Mouse (Mus musculus) hindbrain, embryonic 11.5 days (tissue): ENCODE measurements around the gene Tbc1d8. TPM values are rescaled to one million over a fixed set of nuclear protein-coding genes. Genes with fewer than 3 reads are reported as not detected.
A peak's percentile ranks its signal among the peaks of the same experiment; 100 is the strongest.

Experiments
- ATAC-seq: fragments of 200-750 bp; cut with Nextera tagmentation; 2 replicates; pipeline ENCODE4 v1.8.0; 2017; ENCODE audit warnings: mild to moderate bottlenecking, moderate TSS enrichment, moderate library complexity; ENCODE audit not compliant: low FRiP score
- DNase-seq: peaks from one replicate; pipeline ENCODE4 v3.0.0-alpha.2; 2015; ENCODE audit warnings: low spot score
- H3K27ac ChIP-seq: fragments of 300-500 bp; sonication (generic); 2 replicates; pipeline ENCODE4 v1.5.1; 2014; ENCODE audit warnings: mild to moderate bottlenecking, low read depth, low read length
- H3K27me3 ChIP-seq: fragments of 300-500 bp; sonication (generic); 2 replicates; pipeline ENCODE4 v1.6.1; 2014; ENCODE audit warnings: mild to moderate bottlenecking, low read length, moderate library complexity, mixed read lengths; ENCODE audit not compliant: control insufficient read depth, insufficient read depth
- H3K36me3 ChIP-seq: fragments of 300-500 bp; sonication (generic); 2 replicates; pipeline ENCODE4 v1.6.1; 2014; ENCODE audit warnings: mild to moderate bottlenecking, low read length, moderate library complexity, mixed read lengths; ENCODE audit not compliant: control insufficient read depth, insufficient read depth
- H3K4me1 ChIP-seq: fragments of 300-500 bp; sonication (generic); replicated peaks from 2 replicates; pipeline ENCODE4 v1.6.1; 2014; ENCODE audit warnings: low read length, mixed read lengths; ENCODE audit not compliant: control insufficient read depth, insufficient read depth
- H3K4me2 ChIP-seq: fragments of 300-500 bp; sonication (generic); replicated peaks from 2 replicates; pipeline ENCODE4 v1.6.1; 2014; ENCODE audit warnings: mild to moderate bottlenecking, low read depth, low read length
- H3K4me3 ChIP-seq: fragments of 300-500 bp; sonication (generic); 2 replicates; pipeline ENCODE4 v1.5.1; 2014; ENCODE audit warnings: low read depth, low read length
- H3K9ac ChIP-seq: fragments of 300-500 bp; sonication (generic); 2 replicates; pipeline ENCODE4 v1.6.1; 2014; ENCODE audit warnings: low read depth, low read length
- H3K9me3 ChIP-seq: fragments of 300-500 bp; sonication (generic); 2 replicates; pipeline ENCODE4 v1.6.1; 2016; ENCODE audit warnings: low read length; ENCODE audit not compliant: control insufficient read depth
- WGBS: fragments of 180-500 bp; shearing (Covaris S2); extraction: QIAGEN DNeasy Blood & Tissue Kit; methylation state at CpG from one replicate; pipeline ENCODE4 v1.1.7; 2014; 5-methylcytosine and 5-hydroxymethylcytosine counted together
- polyA plus RNA-seq: library from polyadenylated mRNA; unstranded; fragments of >200 nt; fragmentation: Nextera tagmentation; extraction: Ambion mirVana; gene quantifications from 2 replicates; pipeline ENCODE4 v1.2.1, GENCODE M21; 2014

The Tbc1d8 gene
- polyA plus RNA-seq, 1 experiment from 2014 or later, result 5.3 TPM

DNA sequence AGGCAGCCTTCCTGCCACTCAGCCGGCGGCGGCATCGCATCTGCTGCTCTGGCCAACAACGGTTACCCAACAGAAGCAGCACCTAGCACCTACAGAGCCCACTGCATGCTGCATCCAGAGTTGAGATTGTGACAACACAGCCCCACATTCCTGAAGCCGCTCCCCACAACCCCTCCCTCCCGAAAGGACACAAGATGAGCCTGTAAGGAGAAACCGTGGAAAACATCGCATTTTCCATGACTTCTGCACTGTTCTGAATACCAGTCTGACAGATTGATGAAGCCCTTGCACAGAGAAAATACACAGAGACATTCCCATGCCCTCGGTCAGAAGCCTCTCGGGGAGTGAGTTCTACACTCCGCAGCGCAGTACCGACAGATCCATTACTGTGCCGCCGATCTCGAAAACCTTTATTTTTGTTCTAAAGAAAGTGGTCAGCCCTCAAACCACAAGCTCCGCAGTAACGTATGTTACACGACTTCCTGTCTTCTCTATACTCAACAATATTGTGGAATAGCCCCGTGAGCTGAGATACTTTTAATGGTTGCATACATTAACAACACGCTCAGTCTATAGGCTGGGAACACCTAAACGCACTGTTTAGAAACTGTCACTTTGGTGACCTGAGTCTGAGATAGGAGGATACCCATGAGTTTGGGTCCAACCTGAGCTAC lies 23.1 kb downstream of the Tbc1d8 start:
- H3K27ac ChIP-seq, result no peak overlapping the region
- H3K9ac ChIP-seq, result no peak overlapping the region
- DNase-seq (no peak), ATAC-seq (no peak)
- no peaks in the 10 kb centered on the region for H3K9me3 ChIP-seq
- no peaks in the 10 kb centered on the region for H3K4me1 ChIP-seq
- H3K4me3 ChIP-seq, result no peak overlapping the region
- WGBS, result 87% methylated on average over 23 of the region's 23 CpGs
- H3K27me3 ChIP-seq, result no peaks in the 10 kb centered on the region
- H3K4me2 ChIP-seq, result no peak overlapping the region
- H3K36me3 ChIP-seq, result no peaks in the 10 kb centered on the region

DNA sequence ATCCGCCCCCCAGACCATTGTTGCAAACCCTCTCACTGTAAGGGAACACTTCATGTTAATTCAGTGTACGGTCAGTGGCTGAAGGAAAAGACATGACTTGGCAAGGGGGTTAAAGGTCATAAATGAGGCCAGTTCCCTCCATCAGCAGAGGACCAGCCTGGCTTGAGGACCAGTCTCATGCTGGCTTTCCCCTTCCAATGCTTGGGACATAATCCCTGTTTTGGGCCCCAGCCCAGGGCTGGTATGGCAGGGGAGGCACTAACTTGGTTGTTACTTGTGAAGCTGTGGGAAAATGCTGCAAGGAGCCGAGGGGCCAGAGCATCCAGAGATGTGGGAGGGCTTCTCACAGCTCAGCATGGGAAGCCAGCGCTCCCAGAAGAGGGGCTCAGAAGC lies 23.8 kb downstream of the Tbc1d8 start:
- no peak overlapping the region for H3K9ac ChIP-seq
- H3K9me3 ChIP-seq, result no peaks in the 10 kb centered on the region
- no peak for ATAC-seq
- no peak overlapping the region for H3K4me3 ChIP-seq
- 70% methylated on average over 4 of the region's 4 CpGs for WGBS
- H3K4me2 ChIP-seq, result no peak overlapping the region
- no peaks in the 10 kb centered on the region for H3K4me1 ChIP-seq
- no peak for DNase-seq
- no peak overlapping the region for H3K27ac ChIP-seq
- no peaks in the 10 kb centered on the region for H3K36me3 ChIP-seq
- H3K27me3 ChIP-seq, result no peaks in the 10 kb centered on the region

GRCm38 (mm10) chr1:39454108-39454782 lies 24.3 kb downstream of the Tbc1d8 start:
- WGBS, result 81% methylated on average over 9 of the region's 9 CpGs
- ATAC-seq, result no peak
- Histone ChIP-seq H3K4me2 (no peak overlapping the region), H3K27ac (no peak overlapping the region), H3K9ac (no peak overlapping the region), H3K9me3 (no peaks in the 10 kb centered on the region), H3K36me3 (no peaks in the 10 kb centered on the region), H3K4me3 (no peak overlapping the region), H3K27me3 (no peaks in the 10 kb centered on the region), H3K4me1 (no peaks in the 10 kb centered on the region)
- DNase-seq, result no peak

GRCm38 (mm10) chr1:39452203-39452602 lies 26.4 kb downstream of the Tbc1d8 start:
- Histone ChIP-seq H3K9ac (no peak overlapping the region), H3K27ac (no peak overlapping the region), H3K36me3 (no peaks in the 10 kb centered on the region), H3K27me3 (no peaks in the 10 kb centered on the region), H3K4me3 (no peak overlapping the region), H3K4me1 (no peaks in the 10 kb centered on the region), H3K4me2 (no peak overlapping the region), H3K9me3 (no peaks in the 10 kb centered on the region)
- ATAC-seq (no peak), DNase-seq (no peak)
- 82% methylated on average over 4 of the region's 4 CpGs for WGBS

- no peaks in the 10 kb centered on the region for H3K27me3 ChIP-seq
- no peak overlapping the region for H3K27ac ChIP-seq
- DNase-seq, result peak; percentile 18
- 64% methylated on average over 6 of the region's 6 CpGs for WGBS
- H3K9ac ChIP-seq, result no peak overlapping the region
- no peaks in the 10 kb centered on the region for H3K36me3 ChIP-seq
- no peak for ATAC-seq
- no peaks in the 10 kb centered on the region for H3K4me1 ChIP-seq
- H3K4me3 ChIP-seq, result no peak overlapping the region
- no peak overlapping the region for H3K4me2 ChIP-seq
- no peaks in the 10 kb centered on the region for H3K9me3 ChIP-seq
Measured at GRCm38 (mm10) chr1:39450069-39450728, 28.4 kb downstream of the Tbc1d8 start.

GRCm38 (mm10) chr1:39449251-39449790 lies 29.2 kb downstream of the Tbc1d8 start:
- DNase-seq, result no peak
- H3K4me1 ChIP-seq, result no peaks in the 10 kb centered on the region
- no peaks in the 10 kb centered on the region for H3K27me3 ChIP-seq
- H3K4me2 ChIP-seq, result no peak overlapping the region
- H3K9ac ChIP-seq, result no peak overlapping the region
- WGBS, result 91% methylated on average over 12 of the region's 12 CpGs
- H3K36me3 ChIP-seq, result no peaks in the 10 kb centered on the region
- no peak overlapping the region for H3K27ac ChIP-seq
- H3K9me3 ChIP-seq, result no peaks in the 10 kb centered on the region
- no peak for ATAC-seq
- H3K4me3 ChIP-seq, result no peak overlapping the region

GRCm38 (mm10) chr1:39448819-39449218 lies 29.7 kb downstream of the Tbc1d8 start:
- Histone ChIP-seq H3K9ac (no peak overlapping the region), H3K9me3 (no peaks in the 10 kb centered on the region), H3K27me3 (no peaks in the 10 kb centered on the region), H3K4me1 (no peaks in the 10 kb centered on the region), H3K36me3 (no peaks in the 10 kb centered on the region), H3K4me2 (no peak overlapping the region), H3K4me3 (no peak overlapping the region), H3K27ac (no peak overlapping the region)
- DNase-seq (no peak), ATAC-seq (no peak)
- WGBS, result 94% methylated on average over 5 of the region's 5 CpGs

DNA sequence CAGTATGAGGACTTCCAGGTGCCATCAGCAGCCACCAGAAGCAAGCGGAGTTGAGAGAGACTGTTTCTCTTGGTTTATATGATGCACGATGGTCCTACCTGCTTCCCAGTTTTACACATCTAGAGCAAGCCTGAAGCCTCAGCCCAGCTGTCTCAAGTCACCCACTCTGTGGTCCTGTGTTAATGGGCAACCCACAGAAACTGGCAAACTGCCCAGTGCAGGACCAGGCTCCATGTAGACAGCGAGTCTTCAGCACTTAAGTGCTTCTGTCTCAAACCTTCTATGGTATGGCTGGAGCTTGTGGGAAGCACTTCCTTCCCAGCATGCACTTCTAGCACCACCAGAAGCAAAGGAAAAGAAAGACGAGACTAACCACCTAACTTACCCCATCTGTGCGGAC lies 30.3 kb downstream of the Tbc1d8 start:
- Histone ChIP-seq H3K9ac (no peak overlapping the region), H3K4me3 (no peak overlapping the region), H3K36me3 (no peaks in the 10 kb centered on the region), H3K4me1 (no peaks in the 10 kb centered on the region), H3K27ac (no peak overlapping the region), H3K9me3 (no peaks in the 10 kb centered on the region), H3K27me3 (no peaks in the 10 kb centered on the region), H3K4me2 (no peak overlapping the region)
- DNase-seq (no peak), ATAC-seq (no peak)
- 91% methylated on average over 5 of the region's 5 CpGs for WGBS
